Mouse (Mus musculus): ENCODE data around the gene Sucla2.
A peak's percentile ranks its signal among the peaks of the same experiment; 100 is the strongest.
"Not testable (repeated sequence)": the region's sequence is repeated elsewhere in the genome, so short reads cannot be mapped to it uniquely, and the experiment has no call there.

The Sucla2 gene

DNA sequence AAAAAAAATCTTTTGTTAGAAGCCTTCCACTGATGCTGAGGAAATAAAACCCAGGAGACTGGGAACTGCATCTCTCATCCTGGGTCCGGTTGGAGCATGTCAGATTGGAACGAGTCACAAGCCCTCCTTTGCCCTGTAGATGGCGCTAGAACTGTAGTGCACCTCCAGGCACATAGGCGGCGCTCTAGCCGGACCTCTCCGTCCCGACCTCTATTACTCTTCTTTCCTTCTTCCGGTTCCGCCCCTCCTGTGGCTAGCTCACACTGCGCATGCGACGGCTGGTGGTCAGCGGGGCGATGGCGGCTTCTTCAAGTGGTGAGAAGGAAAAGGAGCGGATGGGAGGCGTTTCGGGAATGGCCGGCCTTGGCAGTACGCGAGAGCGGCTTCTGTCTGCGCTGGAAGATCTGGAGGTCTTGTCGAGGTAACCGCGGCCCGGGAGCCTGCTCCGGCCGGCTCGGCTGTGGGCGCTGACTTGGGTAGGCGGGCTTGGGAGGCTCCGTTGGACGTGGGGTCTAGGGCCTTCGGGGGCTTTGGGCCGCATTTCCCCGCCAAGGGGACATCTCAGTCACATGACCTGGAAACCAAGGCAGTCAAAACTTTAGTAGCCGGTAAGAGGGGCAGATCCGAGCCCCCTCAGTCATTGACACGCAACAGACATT is 15.2 kb upstream of the Sucla2 start, which contains the start of gene Med4:
Med4 (plus strand) TSS at position 261 of the 659 bp plus-strand sequence.
- peak; percentile 80 to 88 for DNase-seq

GRCm38 (mm10) chr14:73524136-73524535 is 983 bp upstream of the Sucla2 start:
- DNase-seq, result no peak

- not testable (repeated sequence) for DNase-seq
Measured at GRCm38 (mm10) chr14:73528661-73529060, 3.5 kb downstream of the Sucla2 start.

DNA sequence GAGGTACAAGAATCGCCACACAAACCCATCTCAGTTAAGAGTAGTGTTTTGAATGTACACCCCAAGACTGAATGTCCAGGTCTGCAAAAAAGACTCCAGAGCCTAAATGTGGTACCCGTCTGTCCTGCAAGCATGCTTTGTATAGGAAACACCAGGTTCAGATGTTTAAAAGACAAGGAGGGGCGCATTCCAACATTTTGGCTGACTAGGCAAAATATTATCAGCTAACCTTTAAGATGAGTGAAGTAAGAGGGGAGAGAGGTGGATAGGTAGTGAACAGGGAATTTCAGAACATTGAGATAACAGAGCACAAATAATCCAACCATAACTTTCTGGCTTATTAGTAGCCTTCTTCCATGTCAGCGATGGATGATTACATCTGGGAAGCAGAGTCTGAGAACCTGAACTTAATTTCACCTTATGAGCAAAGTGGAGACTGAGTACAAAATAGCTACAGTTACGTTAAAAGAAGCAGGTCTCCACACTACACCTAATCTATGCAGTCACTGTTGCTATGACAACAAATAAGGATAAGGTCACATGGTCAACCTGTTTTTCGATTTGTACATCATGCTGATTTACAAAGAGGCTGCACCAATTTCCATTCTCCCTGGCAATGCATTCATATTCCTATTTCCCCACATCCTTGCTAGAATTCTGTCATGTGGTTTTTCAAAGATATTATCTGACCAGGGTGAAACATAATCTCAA is 8.8 kb downstream of the Sucla2 start:
- DNase-seq, result no peak

DNA sequence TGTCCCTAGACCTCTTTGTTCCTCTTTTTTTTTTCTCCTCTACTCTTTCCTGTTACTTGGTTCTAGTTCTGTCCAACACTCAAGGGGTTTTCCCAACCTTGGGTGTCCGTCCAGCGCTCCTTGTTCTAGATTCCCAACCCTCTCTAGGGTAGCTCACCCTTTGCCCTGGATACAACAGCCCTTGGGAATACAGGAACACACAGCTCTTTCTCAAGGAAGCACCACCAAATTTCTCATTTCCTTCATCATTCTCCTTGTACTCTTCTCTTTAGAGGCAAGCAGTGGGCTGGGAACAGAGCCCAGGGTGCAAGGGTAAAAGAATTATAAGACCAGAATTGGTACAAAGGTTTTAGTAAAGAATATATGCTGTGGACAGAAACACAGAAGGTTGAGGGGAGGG is 10.5 kb downstream of the Sucla2 start:
- no peak for DNase-seq

DNA sequence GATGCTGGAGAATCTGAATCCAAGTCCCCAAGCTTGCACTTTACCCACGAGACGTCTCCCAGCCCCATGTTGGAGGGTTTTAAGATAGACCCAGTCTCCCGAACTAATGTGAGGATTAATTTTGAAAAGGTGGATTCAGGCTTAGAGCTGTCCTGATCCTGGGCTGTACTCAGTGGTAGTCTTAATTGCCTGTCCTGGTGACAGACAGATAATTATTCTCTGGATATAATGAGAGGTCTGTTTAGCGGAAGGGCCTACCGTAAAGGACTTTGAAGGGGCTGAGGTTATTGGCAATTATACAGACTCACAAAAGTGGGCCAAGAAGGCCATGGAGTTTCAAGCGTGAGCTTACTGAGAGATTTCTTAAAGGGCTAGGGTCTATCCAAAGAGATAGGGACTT is 18.7 kb downstream of the Sucla2 start:
- DNase-seq, result no peak

DNA sequence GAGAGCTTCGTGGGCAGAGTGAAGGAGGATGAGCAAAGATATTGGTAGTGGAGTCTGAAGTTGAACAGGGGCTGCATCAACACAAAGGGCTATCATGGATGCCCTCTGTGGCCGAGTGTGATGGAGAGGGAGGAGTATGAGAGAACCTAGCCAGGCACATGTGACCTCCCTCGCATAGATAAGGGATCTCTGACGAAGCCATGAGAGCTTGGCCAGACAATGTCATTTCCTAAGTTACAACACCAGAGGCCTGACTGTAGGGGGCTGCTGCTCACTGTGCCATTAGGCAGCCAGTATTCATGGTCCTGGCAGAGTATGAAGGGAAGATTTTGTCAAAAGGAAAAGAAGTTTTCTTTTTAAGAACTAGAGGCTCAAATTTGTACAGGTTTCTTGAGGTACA is 21.9 kb downstream of the Sucla2 start:
- no peak for DNase-seq

DNA sequence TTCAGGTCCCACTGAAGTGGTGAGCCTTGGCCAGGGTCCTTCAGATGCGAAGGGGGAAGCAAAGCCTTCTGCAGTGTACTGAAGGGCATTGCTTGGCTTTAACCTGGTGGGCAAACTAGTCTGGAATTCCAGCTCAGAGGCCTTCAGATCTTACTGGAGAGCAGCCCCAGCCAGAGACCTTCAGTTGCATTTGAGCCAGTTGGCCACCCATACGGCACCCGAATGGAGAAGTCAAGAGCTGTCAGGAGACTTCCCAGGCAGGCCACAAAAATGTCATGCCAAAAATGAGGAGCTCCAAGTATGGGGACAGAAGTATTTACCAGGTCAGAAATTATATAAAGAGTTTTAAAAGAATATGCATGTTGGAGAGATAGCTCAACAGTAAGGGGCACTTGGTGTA is 22.9 kb downstream of the Sucla2 start, which contains the start of gene Nudt15:
Nudt15 (minus strand) TSS at position 192 of the 400 bp plus-strand sequence.
- no peak for DNase-seq

DNA sequence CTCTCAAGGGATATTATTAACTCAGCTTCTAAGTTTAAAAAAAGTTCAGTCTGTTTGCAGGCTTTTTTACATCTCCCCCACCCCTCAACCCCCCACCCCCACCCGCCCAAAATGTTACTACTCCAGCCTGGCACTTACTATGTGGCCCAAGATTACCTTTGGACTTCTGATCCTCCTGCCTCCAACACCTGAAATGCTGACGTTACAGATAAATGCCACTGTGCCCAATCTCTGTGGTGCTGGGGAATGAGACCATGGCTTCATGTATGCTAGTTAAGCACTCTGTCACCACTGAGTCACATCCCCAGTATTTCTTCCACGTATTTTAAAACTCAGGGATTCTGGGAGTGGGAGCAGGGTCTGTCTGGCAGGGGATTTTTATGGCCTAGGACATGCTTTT is 25.2 kb downstream of the Sucla2 start:
- DNase-seq, result no peak

GRCm38 (mm10) chr14:73550732-73551131 is 25.6 kb downstream of the Sucla2 start:
- no peak for DNase-seq

GRCm38 (mm10) chr14:73551164-73551563 is 26.0 kb downstream of the Sucla2 start:
- no peak for DNase-seq

- peak; percentile 84 to 86 for DNase-seq
Measured at GRCm38 (mm10) chr14:73552341-73553121, 27.4 kb downstream of the Sucla2 start.

- no peak for DNase-seq
Measured at GRCm38 (mm10) chr14:73553122-73553696, 28.1 kb downstream of the Sucla2 start.

GRCm38 (mm10) chr14:73569831-73570230 is 44.7 kb downstream of the Sucla2 start:
- not testable (repeated sequence) for DNase-seq

DNA sequence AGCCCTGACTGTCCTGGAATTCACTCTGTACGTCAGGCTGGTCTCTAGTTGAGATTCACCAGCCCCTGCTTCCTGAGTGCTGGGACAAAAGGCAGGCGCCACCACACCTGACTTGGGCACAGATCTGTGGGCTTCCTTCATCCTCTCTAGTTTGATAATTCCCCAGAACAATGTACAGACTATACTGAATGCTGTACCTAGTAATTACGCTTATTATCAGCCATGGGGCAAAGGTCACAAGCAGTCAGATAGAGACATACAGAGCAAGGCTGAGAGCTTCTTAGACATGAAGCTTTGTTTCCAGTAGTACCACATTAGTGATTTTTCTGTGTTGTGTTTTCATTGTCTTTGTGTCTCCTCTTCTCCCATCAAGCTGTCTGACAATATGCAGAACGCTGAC is 46.0 kb downstream of the Sucla2 start:
- DNase-seq, result no peak

DNA sequence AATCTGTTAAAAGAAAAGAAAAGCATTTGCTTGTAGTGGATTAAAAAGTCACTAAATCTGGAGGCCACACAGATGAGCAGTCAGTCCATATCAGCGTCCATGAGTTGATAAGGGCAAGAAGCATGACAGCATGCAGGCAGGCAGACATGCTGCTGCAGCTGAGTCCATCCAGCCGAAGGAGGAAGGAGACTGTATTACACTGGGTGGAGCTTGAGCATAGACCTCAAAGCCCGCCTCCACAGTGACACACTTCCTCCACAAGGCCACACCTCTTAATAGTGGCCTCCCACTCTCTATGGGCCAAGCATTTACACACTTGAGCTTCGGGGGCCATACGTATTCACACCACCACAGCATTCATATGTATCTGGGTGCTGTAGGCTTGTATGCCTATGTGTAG is 48.9 kb downstream of the Sucla2 start:
- no peak for DNase-seq

GRCm38 (mm10) chr14:73576336-73576735 is 51.2 kb downstream of the Sucla2 start:
- DNase-seq, result no peak

- no peak for DNase-seq
Measured at GRCm38 (mm10) chr14:73588080-73588479, 63.0 kb downstream of the Sucla2 start.

DNA sequence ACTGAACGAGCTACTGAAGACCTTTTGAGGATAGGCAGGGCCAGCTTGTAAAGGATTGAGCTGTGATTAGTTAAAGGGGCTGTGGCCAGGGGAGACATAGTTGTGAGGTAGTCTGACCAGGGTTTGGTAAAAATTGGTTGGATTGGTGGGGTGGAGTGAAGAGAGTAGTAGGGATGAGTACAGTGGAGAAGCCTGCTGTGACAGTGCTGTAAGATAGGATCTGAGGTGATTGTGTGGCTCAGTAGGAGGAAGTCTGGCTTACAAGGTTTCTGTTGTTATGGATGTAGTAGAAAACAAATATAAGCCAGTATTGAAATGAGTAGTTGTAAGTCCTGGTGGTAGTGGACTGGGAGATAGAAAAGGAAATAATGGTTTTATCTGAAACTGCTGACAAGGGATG is 67.0 kb downstream of the Sucla2 start:
- DNase-seq, result no peak

- DNase-seq, result no peak
Measured at GRCm38 (mm10) chr14:73599720-73600119, 74.6 kb downstream of the Sucla2 start.

GRCm38 (mm10) chr14:73607732-73608131 is 82.6 kb downstream of the Sucla2 start:
- DNase-seq, result no peak

DNA sequence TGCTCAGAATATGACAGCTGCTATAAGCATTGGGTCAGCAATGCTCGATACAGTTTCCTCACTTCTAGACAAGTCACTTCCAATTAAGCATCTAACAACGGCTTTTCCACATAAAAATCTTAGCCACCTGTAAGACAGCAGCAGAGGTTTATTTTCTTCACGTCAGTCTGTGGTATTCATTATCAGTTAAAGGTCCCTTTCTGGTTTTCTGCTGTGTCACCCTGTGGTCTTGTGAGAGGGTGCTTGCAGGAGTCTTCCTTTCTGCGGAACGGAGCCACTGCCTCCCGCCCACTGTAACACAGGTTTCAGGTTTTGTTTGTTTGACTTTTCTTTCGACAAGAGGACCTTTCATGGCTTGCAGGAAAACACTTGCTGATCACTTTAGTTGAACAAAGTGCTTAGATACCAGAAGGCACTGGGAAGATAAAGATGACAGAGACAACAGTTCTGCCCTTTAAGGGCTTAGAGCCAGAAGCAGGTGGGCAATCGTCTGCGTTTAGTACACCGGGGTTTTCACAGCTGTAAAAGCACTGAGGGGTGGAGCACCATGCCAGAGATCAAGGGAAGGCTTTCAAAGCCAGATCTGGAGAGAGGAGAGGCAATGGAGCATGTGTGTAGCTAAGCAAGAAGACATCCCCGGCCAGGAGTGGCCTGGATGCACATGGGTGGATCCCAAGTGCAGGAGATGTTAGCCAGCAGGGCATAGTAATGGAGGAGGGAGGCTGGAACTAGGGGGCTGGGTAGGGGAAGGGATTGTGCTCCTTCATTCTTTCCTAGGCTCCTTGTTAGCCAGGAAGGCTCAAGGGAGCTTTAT is 83.8 kb downstream of the Sucla2 start:
- no peak for DNase-seq

All from thymus, adult 18-20 months (tissue).